In genomic region chr8:94821381-94821780, GRCm38 (mm10) we compare ENCODE assay signal across 17 mouse cellular contexts. TPM values are rescaled to one million over a fixed set of nuclear protein-coding genes. Genes with fewer than 3 reads are reported as not detected.
"Had no signal": no experiment of that assay in that cellular context is flagged by ENCODE, and none has a peak within 500 bp of the region (broad histone marks: within the 10 kb centered on the region; RNA-seq: fewer than 3 reads in every experiment).

No protein-coding gene starts in this region.

- H3K9me3 ChIP-seq: neural tube, embryonic 13.5 days; neural tube, embryonic 15.5 days; stomach, embryonic 15.5 days had no signal

- H3K27me3 ChIP-seq: neural tube, embryonic 13.5 days; neural tube, embryonic 15.5 days; stomach, embryonic 15.5 days had no signal

- DNase-seq: right cerebral cortex, adult 18-20 months; right cerebral cortex, postnatal 14 days; right cerebral cortex, postnatal 25 days; right cerebral cortex, postnatal 4 days; spleen, adult 18-20 months; thymus, adult 18-20 months; thymus, adult 2 months; thymus, postnatal 14 days; thymus, postnatal 25 days; thymus, postnatal 36 days; thymus, postnatal 4 days had no signal

- H3K4me3 ChIP-seq: neural tube, embryonic 13.5 days; neural tube, embryonic 15.5 days; stomach, embryonic 15.5 days had no signal

- H3K4me1 ChIP-seq: neural tube, embryonic 13.5 days; neural tube, embryonic 15.5 days; stomach, embryonic 15.5 days had no signal

- H3K27ac ChIP-seq: neural tube, embryonic 13.5 days; neural tube, embryonic 15.5 days; stomach, embryonic 15.5 days had no signal

- H3K4me2 ChIP-seq: neural tube, embryonic 13.5 days; neural tube, embryonic 15.5 days; stomach, embryonic 15.5 days had no signal

- H3K9ac ChIP-seq: neural tube, embryonic 13.5 days; neural tube, embryonic 15.5 days; stomach, embryonic 15.5 days had no signal

RNA-seq across cellular contexts. Expression of gene Ccl17, which starts 11.1 kb away (rescaled TPM):
- total RNA-seq: neutrophil, adult 5-6 weeks had no signal
- polyA plus RNA-seq: neural tube, embryonic 13.5 days; spleen, adult 2 months; stomach, embryonic 14.5 days; stomach, embryonic 15.5 days had no signal

RNA-seq across cellular contexts. Expression of gene Cx3cl1, which starts 49.6 kb away (rescaled TPM):
- total RNA-seq: neutrophil, adult 5-6 weeks had no signal
